ENCODE assay signal across 8 mouse cellular contexts in the genomic region with DNA sequence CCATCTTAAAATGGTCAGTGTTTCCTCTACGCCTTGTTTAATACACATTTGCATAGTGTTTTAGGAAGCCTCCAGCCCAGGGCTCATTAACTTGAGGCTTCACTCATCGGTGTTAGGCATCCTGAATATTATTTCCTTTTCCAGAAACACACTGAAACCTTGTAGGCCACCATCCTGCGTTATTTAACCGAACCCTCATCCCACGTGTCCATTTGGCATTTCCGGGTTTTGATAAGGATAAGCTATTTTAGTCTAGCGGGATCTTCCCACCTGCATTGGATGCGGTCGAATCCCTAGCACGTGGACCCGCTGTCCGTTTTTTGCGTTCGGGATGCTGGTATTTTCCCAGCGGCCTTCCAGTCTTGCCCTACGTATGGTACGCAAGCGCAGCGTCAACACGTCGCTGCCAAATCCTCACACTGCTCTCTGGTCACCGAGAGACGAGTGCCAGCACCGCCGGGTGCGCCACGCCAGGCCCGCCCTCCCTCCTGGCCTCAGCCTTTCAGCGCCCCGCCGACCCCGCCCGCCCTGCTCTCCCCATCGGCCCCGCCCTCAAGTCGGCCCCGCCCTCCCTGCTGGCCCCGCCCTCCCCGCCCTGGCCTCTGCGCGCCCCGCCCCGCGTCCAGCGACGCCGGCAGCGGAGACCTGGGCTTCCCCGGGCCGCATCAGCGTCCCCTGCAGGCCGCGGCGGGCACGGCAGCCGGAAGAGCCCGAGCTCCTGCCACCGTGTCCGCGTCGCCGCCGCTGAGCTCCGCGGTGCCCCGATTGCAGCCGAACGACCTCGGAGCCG. TPM values are rescaled to one million over a fixed set of nuclear protein-coding genes. Genes with fewer than 3 reads are reported as not detected.
DNase-seq lines count a peak whose midpoint lies in the region; ATAC-seq and TF ChIP-seq lines count a peak whose summit lies in the region.

Gene Fam160b1, plus strand, starts transcription at position 340 of the 790 bp plus-strand sequence.

- no peaks in the 10 kb centered on the region for H3K36me3 ChIP-seq in lung, postnatal 0 days (ENCODE audit: insufficient read depth, low read length)

- ATAC-seq in hematopoietic stem cell, adult 5-6 weeks (replicated peaks in 1 of 2; ENCODE audit: insufficient read depth in 1 of 2, low FRiP score in 2 of 2, low TSS enrichment in 1 of 2, low read depth in 1 of 2, poor library complexity in 2 of 2, severe bottlenecking in 2 of 2) = peak; percentile 61 to 70
- ATAC-seq in lung, postnatal 0 days = peak; percentile 91

- peak within 1 kb of the TSS; percentile 98 for H3K4me3 ChIP-seq in lung, postnatal 0 days (ENCODE audit: low read depth, low read length)

- under 1% methylated on average over 38 of the region's 70 CpGs for WGBS in lung, postnatal 0 days

- peak; percentile 53 for TF ChIP-seq EP300 in lung, postnatal 0 days (IDR thresholded peaks at IDR 0.05)

- peak within 1 kb of the TSS; percentile 98 for H3K27ac ChIP-seq in lung, postnatal 0 days (ENCODE audit: low read length)

- no peaks in the 10 kb centered on the region for H3K27me3 ChIP-seq in lung, postnatal 0 days (replicated peaks; ENCODE audit: insufficient read depth, low read length)

- TF ChIP-seq CTCF in lung, postnatal 0 days (IDR thresholded peaks at IDR 0.05) = peak; percentile 80

- no peaks in the 10 kb centered on the region for H3K9me3 ChIP-seq in lung, postnatal 0 days (ENCODE audit: low read length)

- H3K4me2 ChIP-seq in lung, postnatal 0 days (replicated peaks; ENCODE audit: low read depth, low read length) = peak within 1 kb of the TSS; percentile 56

- peak; percentile 92 for DNase-seq in MEL-GATA-1-ER (ENCODE audit: extremely low read depth, low read depth)
- DNase-seq in cerebellum, adult 8-10 months = peak; percentile 93
- peak; percentile 88 for DNase-seq in forelimb bud, embryonic 11.5 days (ENCODE audit: low read depth, low spot score)
- DNase-seq in layer of hippocampus, adult 9-11 months = peak; percentile 95
- peak; percentile 98 for DNase-seq in lung, postnatal 0 days (ENCODE audit: low spot score)
- DNase-seq in ovary, postnatal 14 days (ENCODE audit: low spot score) = peak; percentile 92
- DNase-seq in thymus, postnatal 14 days = peak; percentile 96

- peaks cover 38% of the 10 kb centered on the region; the same call in 1 of the 2 replicates for H3K4me1 ChIP-seq in lung, postnatal 0 days (ENCODE audit: insufficient read depth, low read depth, low read length)

- peak within 1 kb of the TSS; percentile 100 for H3K9ac ChIP-seq in lung, postnatal 0 days (replicated peaks; ENCODE audit: low read depth)

RNA-seq across cellular contexts. Expression of gene Fam160b1, which starts in this region (rescaled TPM):
- total RNA-seq in hematopoietic stem cell, adult 5-6 weeks (2017) = 20.8 and 30.2 TPM in 2 replicates
- polyA plus RNA-seq in lung, postnatal 0 days (2015; fragmentation: Nextera tagmentation; extraction: Ambion mirVana) = 14.7 and 14.9 TPM in 2 replicates

Comparison
In these comparisons a context has a peak if more than half of its experiments do, and no peak if none do; other contexts are left out.
1. Peak in every context shown above with its lines: DNase-seq, ATAC-seq, H3K4me3 ChIP-seq and H3K27ac ChIP-seq.